Mouse (Mus musculus) forebrain, embryonic 14.5 days (tissue): ENCODE measurements around the gene Bud13. TPM values are rescaled to one million over a fixed set of nuclear protein-coding genes. Genes with fewer than 3 reads are reported as not detected.
A peak's percentile ranks its signal among the peaks of the same experiment; 100 is the strongest.

Source experiments
- ATAC-seq: fragments of 200-750 bp; cut with Nextera tagmentation; 2 replicates; pipeline ENCODE4 v1.8.0; 2017; ENCODE audit warnings: mild to moderate bottlenecking, moderate library complexity
- DNase-seq: peaks from one replicate; pipeline ENCODE4 v3.0.0-alpha.2; 2015; ENCODE audit warnings: low spot score
- H3K27ac ChIP-seq: fragments of 300-500 bp; sonication (generic); 2 replicates; pipeline ENCODE4 v1.5.1; 2014; ENCODE audit warnings: low read depth, mild to moderate bottlenecking, control low read depth, low read length, moderate library complexity
- H3K27me3 ChIP-seq: fragments of 300-500 bp; sonication (generic); replicated peaks from 2 replicates; pipeline ENCODE4 v1.6.1; 2014; ENCODE audit warnings: low read length, control low read depth, mixed read lengths; ENCODE audit not compliant: control insufficient read depth, insufficient read depth
- H3K36me3 ChIP-seq: fragments of 300-500 bp; sonication (generic); 2 replicates; pipeline ENCODE4 v1.6.1; 2014; ENCODE audit warnings: low read length, control low read depth; ENCODE audit not compliant: control insufficient read depth, insufficient read depth
- H3K4me1 ChIP-seq: fragments of 300-500 bp; sonication (generic); 2 replicates; pipeline ENCODE4 v1.6.1; 2014; ENCODE audit warnings: antibody characterized with exemption, low read length, control low read depth; ENCODE audit not compliant: control insufficient read depth, insufficient read depth
- H3K4me2 ChIP-seq: fragments of 300-500 bp; sonication (generic); 2 replicates; pipeline ENCODE4 v1.6.1; 2014; ENCODE audit warnings: mild to moderate bottlenecking, control low read depth, low read length
- H3K4me3 ChIP-seq: fragments of 300-500 bp; sonication (generic); 2 replicates; pipeline ENCODE4 v1.5.1; 2014; ENCODE audit warnings: low read depth, low read length, control low read depth
- H3K9ac ChIP-seq: fragments of 300-500 bp; sonication (generic); 2 replicates; pipeline ENCODE4 v1.6.1; 2014; ENCODE audit warnings: mild to moderate bottlenecking, low read length, control low read depth, moderate library complexity
- H3K9me3 ChIP-seq: fragments of 300-500 bp; sonication (generic); replicated peaks from 2 replicates; pipeline ENCODE4 v1.6.1; 2016; ENCODE audit warnings: low read length, control low read depth, mixed read lengths; ENCODE audit not compliant: control insufficient read depth
- WGBS: fragments of 180-500 bp; shearing (Covaris S2); extraction: QIAGEN DNeasy Blood & Tissue Kit; methylation state at CpG from one replicate; pipeline ENCODE4 v1.1.7; 2014; 5-methylcytosine and 5-hydroxymethylcytosine counted together
- polyA plus RNA-seq: library from polyadenylated mRNA; unstranded; fragments of >200 nt; fragmentation: Nextera tagmentation; extraction: Ambion mirVana; gene quantifications from 2 replicates; pipeline ENCODE4 v1.2.1, GENCODE M21; 2014

Bud13 gene
- polyA plus RNA-seq, 1 experiment from 2014 or later, result 14.9 TPM

- no peak overlapping the region for H3K4me2 ChIP-seq
- H3K4me3 ChIP-seq, result no peak overlapping the region
- ATAC-seq, result peak; percentile 77
- no peak overlapping the region for H3K9ac ChIP-seq
- H3K9me3 ChIP-seq, result no peaks in the 10 kb centered on the region
- H3K4me1 ChIP-seq, result no peaks in the 10 kb centered on the region
- no peaks in the 10 kb centered on the region for H3K27me3 ChIP-seq
- H3K27ac ChIP-seq, result no peak overlapping the region
- DNase-seq, result peak; percentile 94
- WGBS, result 25% methylated on average over 11 of the region's 11 CpGs
- no peaks in the 10 kb centered on the region for H3K36me3 ChIP-seq
Observed at GRCm38 (mm10) chr9:46246752-46247324, 36.0 kb upstream of the Bud13 start.

DNA sequence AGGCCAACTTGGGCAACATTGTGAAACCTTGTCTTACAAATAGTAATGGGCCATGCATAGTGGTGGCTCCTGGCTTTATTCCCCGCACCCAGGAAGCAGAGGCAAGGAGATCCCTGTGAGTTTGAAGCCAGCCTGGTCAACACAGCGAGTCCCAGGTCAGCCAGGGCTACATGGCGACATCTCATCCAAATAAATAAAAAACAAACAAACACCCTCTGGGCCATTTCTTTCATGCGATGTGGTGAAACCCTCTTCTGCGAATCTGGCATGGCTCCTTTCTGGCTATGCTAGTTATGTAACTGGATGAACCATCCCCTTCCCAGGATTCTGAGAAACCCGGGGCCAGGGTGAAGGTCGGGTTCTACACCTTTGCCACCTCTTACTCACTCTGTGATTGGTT lies 26.6 kb upstream of the Bud13 start:
- Histone ChIP-seq H3K4me1 (no peaks in the 10 kb centered on the region), H3K4me2 (no peak overlapping the region), H3K27ac (no peak overlapping the region), H3K27me3 (no peaks in the 10 kb centered on the region), H3K9me3 (no peaks in the 10 kb centered on the region), H3K4me3 (no peak overlapping the region), H3K9ac (no peak overlapping the region), H3K36me3 (no peaks in the 10 kb centered on the region)
- WGBS, result 91% methylated on average over 7 of the region's 7 CpGs
- no peak for DNase-seq
- ATAC-seq, result no peak

GRCm38 (mm10) chr9:46256658-46257385 lies 26.0 kb upstream of the Bud13 start:
- Histone ChIP-seq H3K4me1 (no peaks in the 10 kb centered on the region), H3K36me3 (no peaks in the 10 kb centered on the region), H3K9me3 (no peaks in the 10 kb centered on the region), H3K27me3 (no peaks in the 10 kb centered on the region), H3K9ac (no peak overlapping the region), H3K4me2 (no peak overlapping the region), H3K4me3 (no peak overlapping the region), H3K27ac (no peak overlapping the region)
- DNase-seq, result no peak
- 89% methylated on average over 10 of the region's 10 CpGs for WGBS
- ATAC-seq, result no peak

DNA sequence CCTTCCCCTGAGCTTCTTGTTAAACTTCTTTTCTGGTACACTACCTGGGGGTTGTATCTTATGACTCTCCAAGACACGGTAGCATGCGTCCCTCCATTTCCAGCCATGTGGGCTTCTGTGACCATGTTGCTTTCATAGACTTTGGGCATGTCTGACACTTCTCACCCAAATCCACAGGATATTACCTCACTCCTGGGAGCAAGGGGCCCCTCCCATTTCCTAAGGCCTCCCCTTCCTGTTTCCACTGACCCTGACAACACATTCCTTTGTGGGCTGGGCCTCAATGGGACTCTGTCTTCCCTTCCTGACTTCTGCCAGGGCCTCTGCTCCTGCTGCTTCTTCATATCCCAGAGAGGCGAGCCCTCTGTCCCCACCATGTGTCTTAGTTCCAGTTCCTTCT lies 25.3 kb upstream of the Bud13 start:
- DNase-seq, result no peak
- H3K9me3 ChIP-seq, result no peaks in the 10 kb centered on the region
- no peak overlapping the region for H3K27ac ChIP-seq
- WGBS, result 90% methylated on average over 3 of the region's 3 CpGs
- no peaks in the 10 kb centered on the region for H3K4me1 ChIP-seq
- no peak overlapping the region for H3K4me2 ChIP-seq
- ATAC-seq, result no peak
- H3K36me3 ChIP-seq, result no peaks in the 10 kb centered on the region
- no peak overlapping the region for H3K4me3 ChIP-seq
- H3K9ac ChIP-seq, result no peak overlapping the region
- H3K27me3 ChIP-seq, result no peaks in the 10 kb centered on the region

DNA sequence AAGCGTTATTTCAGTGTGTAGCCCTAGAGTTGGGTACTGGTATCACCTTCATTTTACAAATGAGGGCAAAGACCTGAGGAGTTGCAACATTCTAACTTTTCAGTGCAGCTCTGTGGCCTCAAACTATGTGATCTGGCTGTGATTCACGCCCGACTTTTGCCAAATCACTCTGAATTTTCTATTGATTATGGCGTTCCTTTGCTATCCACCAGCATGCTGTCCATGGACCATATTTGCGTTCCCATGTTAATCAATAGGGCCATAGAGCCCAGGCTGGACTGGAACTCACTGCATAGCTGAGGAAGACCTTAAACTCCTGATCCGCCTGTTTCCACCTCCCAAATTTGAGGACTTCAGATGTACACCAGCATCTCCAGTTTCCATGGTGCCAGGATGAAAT lies 23.7 kb upstream of the Bud13 start:
- H3K36me3 ChIP-seq, result no peaks in the 10 kb centered on the region
- DNase-seq (no peak), ATAC-seq (no peak)
- H3K4me3 ChIP-seq, result no peak overlapping the region
- no peaks in the 10 kb centered on the region for H3K27me3 ChIP-seq
- WGBS, result 91% methylated on average over 6 of the region's 6 CpGs
- no peak overlapping the region for H3K4me2 ChIP-seq
- no peak overlapping the region for H3K27ac ChIP-seq
- H3K4me1 ChIP-seq, result no peaks in the 10 kb centered on the region
- no peak overlapping the region for H3K9ac ChIP-seq
- no peaks in the 10 kb centered on the region for H3K9me3 ChIP-seq

DNA sequence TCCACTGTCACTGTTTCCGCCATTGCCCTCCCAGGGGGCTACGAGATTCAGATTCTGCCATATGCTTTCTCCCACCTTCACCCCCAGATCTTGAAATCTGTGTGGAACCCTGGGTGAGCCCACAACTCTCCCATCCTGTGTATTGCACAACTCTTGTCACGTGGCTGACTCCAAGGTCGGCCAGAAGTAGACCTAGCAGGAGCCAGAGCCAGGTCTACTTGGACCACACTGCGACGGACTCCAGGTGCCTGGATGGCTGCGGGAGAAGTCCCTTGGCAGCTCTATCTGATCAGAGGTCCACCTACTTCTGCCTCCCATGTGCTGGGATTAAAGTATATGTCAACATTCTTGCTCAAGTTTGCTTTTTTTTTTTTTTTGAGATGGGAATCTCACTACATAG lies 21.7 kb upstream of the Bud13 start:
- ATAC-seq (no peak), DNase-seq (no peak)
- Histone ChIP-seq H3K4me2 (no peak overlapping the region), H3K9ac (no peak overlapping the region), H3K36me3 (no peaks in the 10 kb centered on the region), H3K27me3 (no peaks in the 10 kb centered on the region), H3K9me3 (no peaks in the 10 kb centered on the region), H3K4me1 (no peaks in the 10 kb centered on the region), H3K27ac (no peak overlapping the region), H3K4me3 (no peak overlapping the region)
- WGBS, result 90% methylated on average over 7 of the region's 7 CpGs

GRCm38 (mm10) chr9:46268343-46268873 lies 14.4 kb upstream of the Bud13 start, which contains the start of gene Apoa5:
Gene Apoa5, plus strand, starts transcription at chr9:46268633.
- H3K36me3 ChIP-seq, result no peaks in the 10 kb centered on the region
- ATAC-seq (no peak), DNase-seq (no peak)
- H3K4me3 ChIP-seq, result no peak within 1 kb of the TSS
- H3K4me2 ChIP-seq, result no peak within 1 kb of the TSS
- peaks cover 5% of the 10 kb centered on the region; the same call in 1 of the 2 replicates for H3K27me3 ChIP-seq
- H3K9ac ChIP-seq, result no peak within 1 kb of the TSS
- no peaks in the 10 kb centered on the region for H3K9me3 ChIP-seq
- H3K27ac ChIP-seq, result no peak within 1 kb of the TSS
- no peaks in the 10 kb centered on the region for H3K4me1 ChIP-seq
- 69% methylated on average over 7 of the region's 7 CpGs for WGBS

DNA sequence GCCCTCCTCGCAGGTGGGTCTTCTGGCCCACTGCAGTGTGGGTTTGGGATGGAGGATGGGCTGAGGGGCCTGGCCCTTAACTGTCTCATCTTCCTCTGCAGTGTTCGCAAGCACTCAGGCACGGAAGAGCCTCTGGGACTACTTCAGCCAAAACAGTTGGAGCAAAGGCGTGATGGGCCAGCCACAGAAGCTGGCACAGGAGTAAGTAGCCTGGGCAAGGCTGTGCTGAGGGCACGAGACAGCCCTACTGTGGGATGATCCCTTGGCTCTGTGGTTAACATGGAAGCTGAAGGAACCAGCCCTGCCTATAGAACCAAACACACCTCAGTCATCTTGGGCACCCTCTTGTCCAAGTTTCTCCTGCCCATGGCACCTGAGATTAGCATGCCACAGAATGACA lies 13.7 kb upstream of the Bud13 start:
- no peaks in the 10 kb centered on the region for H3K36me3 ChIP-seq
- ATAC-seq (no peak), DNase-seq (no peak)
- no peak overlapping the region for H3K27ac ChIP-seq
- H3K9ac ChIP-seq, result no peak overlapping the region
- H3K9me3 ChIP-seq, result no peaks in the 10 kb centered on the region
- peaks cover 5% of the 10 kb centered on the region; the same call in 1 of the 2 replicates for H3K27me3 ChIP-seq
- 85% methylated on average over 5 of the region's 5 CpGs for WGBS
- H3K4me1 ChIP-seq, result peaks cover 6% of the 10 kb centered on the region; the same call in 1 of the 2 replicates
- no peak overlapping the region for H3K4me3 ChIP-seq
- no peak overlapping the region for H3K4me2 ChIP-seq

DNA sequence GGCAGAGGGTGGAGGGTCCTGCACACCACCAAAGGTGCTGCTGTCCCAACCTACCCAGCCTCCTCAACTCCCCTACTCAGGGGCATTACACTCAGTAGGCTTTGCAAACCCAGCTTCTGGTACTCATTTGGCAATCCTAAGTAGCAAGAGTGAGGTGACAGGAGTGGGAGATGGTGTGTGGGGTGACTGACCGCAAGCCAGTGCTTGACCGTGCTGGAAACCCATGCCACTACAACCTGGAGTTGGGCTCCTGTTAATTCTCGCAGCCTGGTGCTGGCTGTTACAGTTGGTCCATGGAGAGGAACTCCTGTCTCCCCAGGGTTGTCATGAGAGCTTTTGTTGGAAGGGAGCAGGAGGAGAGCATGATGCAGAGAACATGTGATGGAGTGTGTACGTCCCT lies 12.0 kb upstream of the Bud13 start:
- Histone ChIP-seq H3K36me3 (peaks cover 17% of the 10 kb centered on the region), H3K4me1 (peaks cover 6% of the 10 kb centered on the region; the same call in 1 of the 2 replicates), H3K27ac (no peak overlapping the region), H3K9me3 (no peaks in the 10 kb centered on the region), H3K27me3 (peaks cover 5% of the 10 kb centered on the region; the same call in 1 of the 2 replicates), H3K4me2 (no peak overlapping the region), H3K9ac (no peak overlapping the region), H3K4me3 (no peak overlapping the region)
- no peak for DNase-seq
- no peak for ATAC-seq
- 98% methylated on average over 4 of the region's 4 CpGs for WGBS
